Mouse (Mus musculus): ENCODE measurements around the gene Tgif2. TPM values are rescaled to one million over a fixed set of nuclear protein-coding genes. Genes with fewer than 3 reads are reported as not detected.
"Not testable (repeated sequence)": the region's sequence is repeated elsewhere in the genome, so short reads cannot be mapped to it uniquely, and the experiment has no call there.

Gene Tgif2
- polyA plus RNA-seq, 1 experiment from 2014 or later, result 33.3 TPM

DNA sequence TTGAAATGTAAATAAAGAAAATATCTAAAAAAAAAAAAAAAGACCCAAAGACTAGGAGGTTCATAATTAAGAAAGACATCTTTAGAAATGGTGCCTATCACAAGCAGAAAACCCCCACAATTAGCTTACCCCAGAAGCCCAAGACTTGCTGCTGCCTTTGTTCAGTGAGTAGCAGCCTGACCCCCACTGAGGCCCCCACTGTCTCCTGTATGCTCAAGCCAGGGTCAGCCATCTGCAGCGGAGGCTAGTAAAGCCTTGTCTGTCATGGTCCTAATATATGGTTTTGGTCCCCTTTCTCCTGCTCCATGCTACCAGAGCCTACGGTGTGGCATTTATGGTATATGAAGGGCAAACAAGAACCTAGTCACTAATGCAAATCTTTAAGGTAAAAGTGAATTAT is 61.5 kb downstream of the Tgif2 start:
- ATAC-seq (replicated peaks; ENCODE audit: low FRiP score) (no peak), DNase-seq (ENCODE audit: low spot score) (no peak)
- Histone ChIP-seq H3K27me3 (replicated peaks; ENCODE audit: control insufficient read depth, insufficient read depth, low read length) (no peaks in the 10 kb centered on the region), H3K4me2 (no peak overlapping the region), H3K9me3 (ENCODE audit: control insufficient read depth, low read length) (no peaks in the 10 kb centered on the region), H3K4me3 (ENCODE audit: low read depth, low read length) (no peak overlapping the region), H3K9ac (ENCODE audit: low read depth, low read length) (no peak overlapping the region), H3K4me1 (replicated peaks; ENCODE audit: control insufficient read depth, insufficient read depth, low read length) (peaks cover 21% of the 10 kb centered on the region), H3K27ac (ENCODE audit: low read depth, low read length) (no peak overlapping the region), H3K36me3 (ENCODE audit: control insufficient read depth, insufficient read depth, low read length) (no peaks in the 10 kb centered on the region)
- WGBS, result 84% methylated on average over 2 of the region's 2 CpGs

DNA sequence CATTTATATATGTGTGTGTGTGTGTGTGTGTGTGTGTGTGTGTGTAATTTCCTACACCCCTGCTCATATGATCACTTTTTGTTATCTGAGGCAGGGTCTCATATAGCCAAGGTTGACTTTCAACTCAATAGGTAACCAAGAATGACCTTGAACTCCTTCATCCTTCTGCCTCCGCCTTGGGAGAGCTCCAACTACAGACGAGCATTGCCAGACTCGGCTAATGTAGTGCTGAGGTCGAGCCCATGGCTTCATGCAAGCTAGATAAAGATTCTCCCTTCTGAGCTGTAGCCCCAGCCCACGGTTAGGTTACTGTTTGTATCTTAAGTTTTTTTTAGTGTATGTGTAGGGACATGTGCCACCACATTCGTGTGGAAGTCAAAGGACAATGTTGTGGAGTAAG is 62.1 kb downstream of the Tgif2 start:
- WGBS, result 67% methylated on average over 6 of the region's 6 CpGs
- DNase-seq (ENCODE audit: low spot score), result no peak

GRCm38 (mm10) chr2:156902411-156902810 is 62.6 kb downstream of the Tgif2 start:
- H3K27ac ChIP-seq (ENCODE audit: low read depth, low read length); H3K27me3 ChIP-seq (replicated peaks; ENCODE audit: control insufficient read depth, insufficient read depth, low read length); H3K9me3 ChIP-seq (ENCODE audit: control insufficient read depth, low read length); H3K36me3 ChIP-seq (ENCODE audit: control insufficient read depth, insufficient read depth, low read length); H3K4me3 ChIP-seq (ENCODE audit: low read depth, low read length); H3K9ac ChIP-seq (ENCODE audit: low read depth, low read length); ATAC-seq (replicated peaks; ENCODE audit: low FRiP score); DNase-seq (ENCODE audit: low spot score); H3K4me2 ChIP-seq: not testable (repeated sequence)
- peaks cover 16% of the 10 kb centered on the region for H3K4me1 ChIP-seq (replicated peaks; ENCODE audit: control insufficient read depth, insufficient read depth, low read length)
- 83% methylated on average over 4 of the region's 4 CpGs for WGBS

More for the DNA sequence above, 62.1 kb downstream of the Tgif2 start:
- Histone ChIP-seq H3K9me3 (ENCODE audit: control insufficient read depth, low read length) (no peaks in the 10 kb centered on the region), H3K27ac (ENCODE audit: low read depth, low read length) (no peak overlapping the region), H3K9ac (ENCODE audit: low read depth, low read length) (no peak overlapping the region), H3K36me3 (ENCODE audit: control insufficient read depth, insufficient read depth, low read length) (no peaks in the 10 kb centered on the region), H3K4me2 (no peak overlapping the region), H3K4me1 (replicated peaks; ENCODE audit: control insufficient read depth, insufficient read depth, low read length) (peaks cover 20% of the 10 kb centered on the region), H3K4me3 (ENCODE audit: low read depth, low read length) (no peak overlapping the region), H3K27me3 (replicated peaks; ENCODE audit: control insufficient read depth, insufficient read depth, low read length) (no peaks in the 10 kb centered on the region)
- ATAC-seq (replicated peaks; ENCODE audit: low FRiP score), result no peak

- Histone ChIP-seq H3K9me3 (ENCODE audit: control insufficient read depth, low read length) (no peaks in the 10 kb centered on the region), H3K4me2 (no peak overlapping the region), H3K4me1 (replicated peaks; ENCODE audit: control insufficient read depth, insufficient read depth, low read length) (peaks cover 9% of the 10 kb centered on the region), H3K27ac (ENCODE audit: low read depth, low read length) (no peak overlapping the region), H3K27me3 (replicated peaks; ENCODE audit: control insufficient read depth, insufficient read depth, low read length) (no peaks in the 10 kb centered on the region), H3K36me3 (ENCODE audit: control insufficient read depth, insufficient read depth, low read length) (no peaks in the 10 kb centered on the region), H3K9ac (ENCODE audit: low read depth, low read length) (no peak overlapping the region), H3K4me3 (ENCODE audit: low read depth, low read length) (no peak overlapping the region)
- DNase-seq (ENCODE audit: low spot score) (no peak), ATAC-seq (replicated peaks; ENCODE audit: low FRiP score) (no peak)
- 37% methylated on average over 2 of the region's 2 CpGs for WGBS
These were observed 63.6 kb downstream of the Tgif2 start for GRCm38 (mm10) chr2:156903367-156903766.

Other genes starting within 250 kb of the Tgif2 start
- gene Dlgap4, start 226.3 kb upstream of the Tgif2 start, polyA plus RNA-seq (2014; fragmentation: Nextera tagmentation; extraction: Ambion mirVana), result 46.9 and 50.0 TPM in 2 replicates
- gene Myl9, start 64.6 kb upstream of the Tgif2 start, polyA plus RNA-seq (2014; fragmentation: Nextera tagmentation; extraction: Ambion mirVana), result 98.9 and 115 TPM in 2 replicates
- 3.6 and 5.1 TPM in 2 replicates for gene 4930518I15Rik, start 17.9 kb downstream of the Tgif2 start, polyA plus RNA-seq (2014; fragmentation: Nextera tagmentation; extraction: Ambion mirVana)
- gene Rab5if, start 23.1 kb downstream of the Tgif2 start, polyA plus RNA-seq (2014; fragmentation: Nextera tagmentation; extraction: Ambion mirVana), result 247 and 278 TPM in 2 replicates
- gene Sla2, start 47.2 kb downstream of the Tgif2 start, polyA plus RNA-seq (2014; fragmentation: Nextera tagmentation; extraction: Ambion mirVana), result 11.6 and 11.9 TPM in 2 replicates
- gene Ndrg3, start 152.0 kb downstream of the Tgif2 start, polyA plus RNA-seq (2014; fragmentation: Nextera tagmentation; extraction: Ambion mirVana), result 58.9 and 68.3 TPM in 2 replicates
- gene Dsn1, start 167.1 kb downstream of the Tgif2 start, polyA plus RNA-seq (2014; fragmentation: Nextera tagmentation; extraction: Ambion mirVana), result 45.0 and 45.7 TPM in 2 replicates
- gene Soga1, start 239.2 kb downstream of the Tgif2 start, polyA plus RNA-seq (2014; fragmentation: Nextera tagmentation; extraction: Ambion mirVana), result 4.0 and 5.3 TPM in 2 replicates
- not detected in 2 replicates for gene Tldc2, start 247.0 kb downstream of the Tgif2 start, polyA plus RNA-seq (2014; fragmentation: Nextera tagmentation; extraction: Ambion mirVana)

All from liver, embryonic 11.5 days (tissue).